Mouse (Mus musculus) MEL (cell line): ENCODE data around the gene Mapk10.

Experiments
- CTCF ChIP-seq, 3 experiments: IDR thresholded peaks in 2 of 3; conservative IDR thresholded peaks in 1 of 3; 2 replicates each; pipeline ENCODE4 v1.5.1; 2011 to 2012; ENCODE audit warnings: low read length in 3 of 3, low read depth in 2 of 3, mild to moderate bottlenecking in 2 of 3, improper control_type of control experiment in 1 of 3, inconsistent platforms in 1 of 3, mixed read lengths in 1 of 3, moderate library complexity in 1 of 3; ENCODE audit not compliant: control insufficient read depth in 1 of 3, insufficient read depth in 1 of 3, poor library complexity in 1 of 3, severe bottlenecking in 1 of 3
- EP300 ChIP-seq, 2 experiments: IDR thresholded peaks; 2 replicates each; pipeline ENCODE4 v1.6.1; 2011; ENCODE audit warnings: improper control_type of control experiment in 2 of 2, low read length in 2 of 2, low read depth in 1 of 2, mild to moderate bottlenecking in 1 of 2
- NRF1 ChIP-seq: IDR thresholded peaks from 2 replicates; pipeline ENCODE4 v1.6.1; 2014; ENCODE audit warnings: low read depth, mild to moderate bottlenecking, inconsistent platforms, low read length, improper control_type of control experiment, moderate library complexity; ENCODE audit not compliant: poor library complexity, insufficient read depth, severe bottlenecking
- POLR2A ChIP-seq, 2 experiments: IDR thresholded peaks; 2 replicates each; pipeline ENCODE4 v1.6.1; 2011 to 2012; ENCODE audit warnings: low read length in 2 of 2, mild to moderate bottlenecking in 2 of 2, control low read depth in 1 of 2, improper control_type of control experiment in 1 of 2, low read depth in 1 of 2, moderate library complexity in 1 of 2; ENCODE audit not compliant: control insufficient read depth in 1 of 2, insufficient read depth in 1 of 2, poor library complexity in 1 of 2
- USF1 ChIP-seq: IDR thresholded peaks from 2 replicates; pipeline ENCODE4 v1.6.1; 2014; ENCODE audit warnings: low read depth, mild to moderate bottlenecking, inconsistent platforms, low read length, improper control_type of control experiment, moderate library complexity

DNA sequence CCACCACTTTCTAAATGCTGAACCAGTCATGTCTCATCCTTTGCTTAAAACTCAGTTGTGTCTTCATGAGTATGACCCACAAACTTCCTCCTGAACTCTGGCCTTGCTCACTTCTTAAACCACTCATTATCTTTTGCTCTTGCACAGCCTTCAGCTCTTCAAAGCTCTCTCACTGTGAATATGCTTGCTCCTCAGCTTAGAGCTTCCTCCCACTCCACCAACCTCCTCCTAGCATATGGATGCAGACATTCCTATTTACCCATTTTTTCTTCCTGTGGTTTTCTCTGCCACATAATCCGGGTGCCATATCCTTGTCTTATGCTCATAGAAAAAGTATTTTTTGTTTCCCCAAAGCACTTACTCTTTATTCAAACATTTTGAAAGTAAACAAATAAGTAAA lies 26.9 kb downstream of the Mapk10 start:
- TF ChIP-seq CTCF (IDR thresholded peaks at IDR 0.05 in 2 of 3, conservative IDR thresholded peaks at IDR 0.05 in 1 of 3; ENCODE audit: control insufficient read depth in 1 of 3, insufficient read depth in 1 of 3, low read depth in 2 of 3, low read length in 3 of 3, poor library complexity in 1 of 3, severe bottlenecking in 1 of 3), result no peak
- no peak for TF ChIP-seq USF1
- TF ChIP-seq POLR2A (IDR thresholded peaks at IDR 0.05; ENCODE audit: control insufficient read depth in 1 of 2, insufficient read depth in 1 of 2, low read depth in 1 of 2, low read length in 2 of 2, poor library complexity in 1 of 2), result no peak
- TF ChIP-seq EP300 (IDR thresholded peaks at IDR 0.05; ENCODE audit: low read depth in 1 of 2, low read length in 2 of 2), result no peak
- TF ChIP-seq NRF1, result no peak
